Mouse (Mus musculus): Measurements from ENCODE around the gene B430218F22Rik. TPM values are rescaled to one million over a fixed set of nuclear protein-coding genes. Genes with fewer than 3 reads are reported as not detected.

B430218F22Rik gene
- polyA plus RNA-seq, 1 experiment from 2014 or later, result 0.78 TPM

DNA sequence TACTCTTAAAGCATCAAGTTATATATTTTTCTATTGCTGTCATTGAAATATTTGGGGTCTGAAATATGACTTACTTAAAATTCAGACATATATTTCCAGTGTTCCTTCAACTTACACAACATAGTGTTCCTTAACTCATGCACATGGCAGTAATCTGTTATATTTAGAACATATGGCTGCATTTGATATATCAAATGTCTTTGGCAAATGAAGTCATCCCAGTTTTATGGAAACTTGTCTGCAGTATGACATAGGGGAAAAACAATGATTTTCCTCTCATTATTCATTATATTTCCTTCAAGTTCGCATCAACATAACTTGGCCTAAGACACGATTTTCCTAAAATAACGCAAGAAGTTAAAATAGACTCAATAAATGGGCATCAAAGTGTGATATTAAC is 9.4 kb downstream of the B430218F22Rik start:
- H3K27ac ChIP-seq (ENCODE audit: low read depth, low read length), result no peak overlapping the region
- no peaks in the 10 kb centered on the region for H3K9me3 ChIP-seq (ENCODE audit: control insufficient read depth, low read length)
- H3K36me3 ChIP-seq (ENCODE audit: control insufficient read depth, insufficient read depth, low read length), result no peaks in the 10 kb centered on the region
- H3K4me2 ChIP-seq (ENCODE audit: low read length), result no peak overlapping the region
- no peaks in the 10 kb centered on the region for H3K4me1 ChIP-seq (ENCODE audit: control insufficient read depth, insufficient read depth, low read depth, low read length)
- no peak overlapping the region for H3K4me3 ChIP-seq (ENCODE audit: low read length)
- no peak for ATAC-seq
- H3K27me3 ChIP-seq (replicated peaks; ENCODE audit: control insufficient read depth, insufficient read depth, low read length), result no peaks in the 10 kb centered on the region
- 88% methylated on average over 3 of the region's 3 CpGs for WGBS
- no peak overlapping the region for H3K9ac ChIP-seq (ENCODE audit: low read depth, low read length)

DNA sequence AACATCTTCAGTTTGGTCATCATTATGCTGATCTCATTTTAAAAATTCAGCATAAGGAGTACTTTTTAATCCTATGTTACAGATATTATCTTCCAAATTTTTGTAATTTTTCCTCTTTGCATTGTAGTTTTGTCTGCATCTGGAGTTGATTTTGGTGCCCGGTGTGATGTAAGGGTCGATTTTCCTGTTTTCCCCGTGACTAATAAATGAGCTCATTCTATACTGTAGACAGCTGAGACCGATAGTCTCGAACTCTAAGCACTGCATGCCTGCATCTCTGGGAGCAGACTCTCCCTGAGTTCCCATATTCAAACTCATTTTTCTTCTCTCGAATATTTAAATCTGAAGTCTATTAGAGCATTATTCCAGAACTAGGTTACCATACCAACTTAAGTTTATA is 13.9 kb downstream of the B430218F22Rik start:
- WGBS, result 72% methylated on average over 6 of the region's 6 CpGs
- Histone ChIP-seq H3K27ac (ENCODE audit: low read depth, low read length) (no peak overlapping the region), H3K4me2 (ENCODE audit: low read length) (no peak overlapping the region), H3K9ac (ENCODE audit: low read depth, low read length) (no peak overlapping the region), H3K4me3 (ENCODE audit: low read length) (no peak overlapping the region), H3K36me3 (ENCODE audit: control insufficient read depth, insufficient read depth, low read length) (no peaks in the 10 kb centered on the region), H3K27me3 (replicated peaks; ENCODE audit: control insufficient read depth, insufficient read depth, low read length) (no peaks in the 10 kb centered on the region), H3K9me3 (ENCODE audit: control insufficient read depth, low read length) (no peaks in the 10 kb centered on the region), H3K4me1 (ENCODE audit: control insufficient read depth, insufficient read depth, low read depth, low read length) (no peaks in the 10 kb centered on the region)
- no peak for ATAC-seq

DNA sequence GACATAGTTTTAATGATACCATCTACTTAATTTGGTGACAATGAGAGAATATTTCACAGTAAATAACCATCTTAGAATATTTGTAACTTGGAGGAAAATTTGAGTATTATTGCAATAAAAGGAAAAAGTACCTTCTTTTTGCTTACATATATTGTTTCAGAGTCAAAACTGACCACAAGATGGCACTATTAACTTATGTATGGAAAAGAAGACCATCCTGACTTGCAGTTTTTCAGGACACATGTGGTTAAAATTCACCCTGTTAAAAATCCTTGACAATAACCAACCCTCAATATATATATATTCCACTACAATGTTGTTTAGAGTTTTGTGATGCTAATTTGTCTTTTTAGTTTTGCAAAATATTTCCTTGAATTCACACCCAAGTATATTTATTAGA is 17.1 kb downstream of the B430218F22Rik start:
- no peak overlapping the region for H3K4me2 ChIP-seq (ENCODE audit: low read length)
- H3K9me3 ChIP-seq (ENCODE audit: control insufficient read depth, low read length), result no peaks in the 10 kb centered on the region
- H3K27me3 ChIP-seq (replicated peaks; ENCODE audit: control insufficient read depth, insufficient read depth, low read length), result no peaks in the 10 kb centered on the region
- no peaks in the 10 kb centered on the region for H3K36me3 ChIP-seq (ENCODE audit: control insufficient read depth, insufficient read depth, low read length)
- no peak overlapping the region for H3K27ac ChIP-seq (ENCODE audit: low read depth, low read length)
- H3K4me1 ChIP-seq (ENCODE audit: control insufficient read depth, insufficient read depth, low read depth, low read length), result no peaks in the 10 kb centered on the region
- no peak overlapping the region for H3K4me3 ChIP-seq (ENCODE audit: low read length)
- H3K9ac ChIP-seq (ENCODE audit: low read depth, low read length), result no peak overlapping the region
- peak; percentile 75 for ATAC-seq

DNA sequence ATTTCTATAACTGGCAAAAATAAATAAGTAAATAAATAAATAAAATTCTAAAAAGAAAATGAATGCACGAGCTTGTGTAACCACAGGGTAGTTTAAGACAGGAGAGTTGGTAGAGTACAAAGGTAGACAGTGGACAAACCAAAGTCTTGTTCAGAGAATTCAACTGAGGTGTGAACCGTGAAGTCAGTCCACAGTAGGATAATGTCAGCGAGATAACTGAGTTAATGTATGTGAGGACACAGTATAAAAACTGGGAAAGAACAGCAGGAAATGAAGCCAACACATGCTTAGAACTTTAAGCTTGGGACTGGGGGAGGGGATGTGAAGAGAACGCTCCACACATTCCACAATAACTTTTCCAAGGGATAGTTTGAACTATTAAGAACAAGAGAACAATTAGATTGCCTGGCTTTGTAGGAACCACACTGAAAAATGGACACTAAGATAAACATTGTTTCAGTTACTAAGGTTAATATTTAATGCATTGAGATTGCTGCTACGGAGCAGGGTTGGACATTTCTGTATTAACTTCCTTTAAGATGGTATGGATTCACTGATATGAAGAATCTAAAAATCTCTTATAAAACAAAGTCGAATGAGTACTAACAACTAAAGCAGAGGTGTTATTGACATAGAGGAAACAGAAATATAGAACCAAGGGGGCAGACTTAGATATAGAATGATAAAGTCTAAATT is 25.0 kb downstream of the B430218F22Rik start:
- Histone ChIP-seq H3K4me2 (ENCODE audit: low read length) (no peak overlapping the region), H3K27me3 (replicated peaks; ENCODE audit: control insufficient read depth, insufficient read depth, low read length) (no peaks in the 10 kb centered on the region), H3K27ac (ENCODE audit: low read depth, low read length) (no peak overlapping the region), H3K9me3 (ENCODE audit: control insufficient read depth, low read length) (no peaks in the 10 kb centered on the region), H3K4me3 (ENCODE audit: low read length) (no peak overlapping the region), H3K4me1 (ENCODE audit: control insufficient read depth, insufficient read depth, low read depth, low read length) (no peaks in the 10 kb centered on the region), H3K9ac (ENCODE audit: low read depth, low read length) (no peak overlapping the region), H3K36me3 (ENCODE audit: control insufficient read depth, insufficient read depth, low read length) (no peaks in the 10 kb centered on the region)
- WGBS, result 85% methylated on average over 6 of the region's 6 CpGs
- ATAC-seq, result no peak

DNA sequence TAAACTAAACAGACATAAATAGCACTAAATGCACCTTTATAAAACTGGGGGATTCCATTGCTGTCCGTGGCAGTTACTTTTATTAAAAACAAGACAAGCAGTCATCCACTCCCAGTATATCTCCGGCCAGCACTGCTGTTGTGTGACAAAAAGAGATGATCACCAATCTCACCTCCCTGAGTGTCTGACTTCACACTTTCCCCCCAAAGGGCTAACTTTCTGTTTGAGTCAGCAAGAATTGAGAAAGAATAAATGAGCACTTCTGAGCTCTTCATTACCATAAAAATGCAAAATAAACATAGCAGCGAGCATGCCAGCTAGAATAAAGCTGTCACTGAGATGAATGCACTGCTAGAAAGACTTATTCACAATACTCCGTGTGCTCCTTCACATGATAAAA is 31.7 kb downstream of the B430218F22Rik start:
- ATAC-seq, result no peak
- Histone ChIP-seq H3K4me3 (ENCODE audit: low read length) (no peak overlapping the region), H3K9me3 (ENCODE audit: control insufficient read depth, low read length) (no peaks in the 10 kb centered on the region), H3K36me3 (ENCODE audit: control insufficient read depth, insufficient read depth, low read length) (no peaks in the 10 kb centered on the region), H3K27ac (ENCODE audit: low read depth, low read length) (no peak overlapping the region), H3K27me3 (replicated peaks; ENCODE audit: control insufficient read depth, insufficient read depth, low read length) (no peaks in the 10 kb centered on the region), H3K9ac (ENCODE audit: low read depth, low read length) (no peak overlapping the region), H3K4me2 (ENCODE audit: low read length) (no peak overlapping the region), H3K4me1 (ENCODE audit: control insufficient read depth, insufficient read depth, low read depth, low read length) (no peaks in the 10 kb centered on the region)
- WGBS, result 26% methylated on average over 4 of the region's 4 CpGs

DNA sequence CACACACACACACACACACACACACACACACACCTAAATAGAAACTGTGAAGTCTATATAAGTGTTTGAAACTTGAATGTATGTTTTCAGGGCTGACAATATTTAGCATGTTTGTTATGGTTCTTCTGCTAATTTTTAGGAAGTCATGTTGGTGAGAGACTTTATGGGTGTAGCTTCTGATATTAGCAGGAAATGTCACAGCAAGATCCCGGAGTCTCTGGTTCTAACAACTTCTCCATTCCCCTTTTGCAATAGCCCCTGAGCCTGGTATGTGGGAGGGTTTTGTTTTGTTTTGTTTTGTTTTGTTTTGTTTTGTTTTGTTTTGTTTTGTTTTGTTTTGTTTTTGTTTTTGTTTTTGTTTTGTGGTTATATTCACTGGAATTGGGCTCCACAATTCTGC is 34.0 kb downstream of the B430218F22Rik start:
- Histone ChIP-seq H3K27ac (ENCODE audit: low read depth, low read length) (no peak overlapping the region), H3K36me3 (ENCODE audit: control insufficient read depth, insufficient read depth, low read length) (no peaks in the 10 kb centered on the region), H3K4me3 (ENCODE audit: low read length) (no peak overlapping the region), H3K4me1 (ENCODE audit: control insufficient read depth, insufficient read depth, low read depth, low read length) (no peaks in the 10 kb centered on the region), H3K9ac (ENCODE audit: low read depth, low read length) (no peak overlapping the region), H3K27me3 (replicated peaks; ENCODE audit: control insufficient read depth, insufficient read depth, low read length) (no peaks in the 10 kb centered on the region), H3K9me3 (ENCODE audit: control insufficient read depth, low read length) (no peaks in the 10 kb centered on the region), H3K4me2 (ENCODE audit: low read length) (no peak overlapping the region)
- no peak for ATAC-seq
- WGBS, result 81% methylated on average over 1 of the region's 1 CpGs

DNA sequence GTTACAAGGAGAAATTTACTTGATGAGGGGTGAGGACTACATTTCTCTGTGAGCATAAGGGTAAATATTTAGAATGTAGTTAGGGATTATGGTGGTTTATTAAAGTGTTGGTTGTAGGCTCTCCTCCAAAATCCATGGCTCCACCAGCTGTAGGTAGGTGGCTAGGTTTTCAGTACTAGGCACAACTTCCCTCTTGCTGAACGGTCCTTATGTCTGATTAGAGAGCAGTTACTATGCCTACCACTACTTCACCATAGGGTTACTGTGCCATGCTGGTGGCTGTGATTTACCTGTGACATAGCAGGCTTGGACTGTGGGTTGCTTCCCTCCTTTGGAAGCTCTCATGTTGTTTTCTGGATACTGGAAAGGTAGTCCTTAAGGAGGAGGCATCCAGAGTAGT is 34.4 kb downstream of the B430218F22Rik start:
- WGBS, result 76% methylated on average over 1 of the region's 1 CpGs

More for the DNA sequence above, 34.4 kb downstream of the B430218F22Rik start:
- H3K4me3 ChIP-seq (ENCODE audit: low read length), result no peak overlapping the region
- no peaks in the 10 kb centered on the region for H3K9me3 ChIP-seq (ENCODE audit: control insufficient read depth, low read length)
- H3K27me3 ChIP-seq (replicated peaks; ENCODE audit: control insufficient read depth, insufficient read depth, low read length), result no peaks in the 10 kb centered on the region
- ATAC-seq, result no peak
- H3K4me2 ChIP-seq (ENCODE audit: low read length), result no peak overlapping the region
- H3K4me1 ChIP-seq (ENCODE audit: control insufficient read depth, insufficient read depth, low read depth, low read length), result no peaks in the 10 kb centered on the region
- H3K9ac ChIP-seq (ENCODE audit: low read depth, low read length), result no peak overlapping the region
- H3K27ac ChIP-seq (ENCODE audit: low read depth, low read length), result no peak overlapping the region
- no peaks in the 10 kb centered on the region for H3K36me3 ChIP-seq (ENCODE audit: control insufficient read depth, insufficient read depth, low read length)

Other genes starting within 250 kb of the B430218F22Rik start
- gene Mrps30, start 622 bp downstream of the B430218F22Rik start, polyA plus RNA-seq (2015; fragmentation: Nextera tagmentation; extraction: Ambion mirVana), result 22.6 and 23.6 TPM in 2 replicates

Data from hindbrain, embryonic 16.5 days (tissue).